Mouse (Mus musculus): ENCODE data around the gene Kcne3.

DNA sequence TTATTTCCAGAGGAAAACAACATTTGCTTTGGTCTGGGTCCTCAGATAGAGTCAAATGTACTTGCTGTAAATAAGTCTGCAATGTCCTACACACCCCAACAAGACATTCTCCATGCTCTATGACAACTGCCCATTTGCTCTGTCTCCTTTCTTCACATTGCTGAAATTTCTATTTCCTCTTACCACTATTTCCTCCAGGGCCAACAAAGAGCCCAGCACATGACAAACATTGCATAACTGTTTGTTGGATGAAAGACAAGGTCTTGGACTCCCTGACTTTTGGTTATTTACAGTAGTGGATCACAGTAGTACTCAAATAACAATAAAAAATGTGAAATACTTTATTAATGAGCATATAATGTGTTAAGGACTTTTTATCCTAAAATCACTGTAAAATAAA lies 31.6 kb downstream of the Kcne3 start:
- TF ChIP-seq CTCF (IDR thresholded peaks at IDR 0.05; ENCODE audit: insufficient read depth, low read depth, low read length) = no peak
- TF ChIP-seq POLR2A (IDR thresholded peaks at IDR 0.05; ENCODE audit: insufficient read depth, low read depth, low read length) = no peak

All from olfactory bulb, adult 2 months (tissue).